Mouse (Mus musculus): ENCODE data around the gene 2810408A11Rik.
A peak's percentile ranks its signal among the peaks of the same experiment; 100 is the strongest.
"Not testable (repeated sequence)": the region's sequence is repeated elsewhere in the genome, so short reads cannot be mapped to it uniquely, and the experiment has no call there.

Gene 2810408A11Rik

GRCm38 (mm10) chr11:69880853-69881603 lies 19.8 kb downstream of the 2810408A11Rik start, which contains the start of gene Kctd11:
Kctd11 (minus strand) TSS chr11:69881406.
- peak; percentile 56 to 65 for DNase-seq (ENCODE audit: low spot score in 2 of 2)

- DNase-seq (ENCODE audit: low spot score in 2 of 2): peak; percentile 37 to 54
Observed at GRCm38 (mm10) chr11:69880506-69880852, 20.3 kb downstream of the 2810408A11Rik start.

DNA sequence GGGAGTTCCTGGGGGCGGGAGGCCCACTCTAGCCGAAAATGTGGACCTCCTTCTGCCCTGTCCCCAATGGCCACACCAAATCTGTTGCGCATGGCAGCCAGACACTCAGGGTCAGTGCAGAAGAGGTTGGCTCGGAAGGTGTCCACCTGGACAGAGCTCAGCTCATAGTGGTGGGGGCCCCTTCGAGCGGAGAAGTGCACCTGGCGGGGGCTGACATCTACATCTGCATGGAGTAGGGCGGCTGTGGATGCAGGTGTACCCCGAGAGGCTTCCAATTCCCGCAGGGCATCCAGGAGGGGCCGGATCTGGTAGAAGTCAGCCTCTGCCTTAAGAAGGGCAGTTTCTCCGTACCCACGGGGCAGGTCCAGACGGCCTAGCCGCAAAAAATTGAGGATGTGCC lies 21.1 kb downstream of the 2810408A11Rik start:
- DNase-seq (ENCODE audit: low spot score in 2 of 2): no peak

DNA sequence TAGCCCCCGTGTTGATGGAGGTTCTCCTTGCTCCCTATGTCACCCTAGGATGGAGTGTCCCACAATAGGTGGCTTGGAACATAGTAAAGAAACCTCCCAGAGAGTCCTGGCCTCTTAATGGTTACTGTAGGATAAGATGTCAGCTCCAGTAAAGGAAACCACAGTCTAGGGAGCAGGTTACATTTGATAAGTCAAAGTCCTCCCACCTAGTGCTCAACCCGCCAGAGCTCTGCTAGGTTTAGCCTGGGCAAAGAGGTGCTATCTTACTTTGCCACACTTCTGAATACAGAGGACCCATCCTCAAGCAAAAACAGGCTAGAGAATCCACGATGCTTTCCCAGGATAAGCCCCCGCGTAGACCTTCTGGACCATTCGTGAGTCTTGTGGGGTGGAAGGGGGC lies 21.8 kb downstream of the 2810408A11Rik start:
- no peak for DNase-seq (ENCODE audit: low spot score in 2 of 2)

DNA sequence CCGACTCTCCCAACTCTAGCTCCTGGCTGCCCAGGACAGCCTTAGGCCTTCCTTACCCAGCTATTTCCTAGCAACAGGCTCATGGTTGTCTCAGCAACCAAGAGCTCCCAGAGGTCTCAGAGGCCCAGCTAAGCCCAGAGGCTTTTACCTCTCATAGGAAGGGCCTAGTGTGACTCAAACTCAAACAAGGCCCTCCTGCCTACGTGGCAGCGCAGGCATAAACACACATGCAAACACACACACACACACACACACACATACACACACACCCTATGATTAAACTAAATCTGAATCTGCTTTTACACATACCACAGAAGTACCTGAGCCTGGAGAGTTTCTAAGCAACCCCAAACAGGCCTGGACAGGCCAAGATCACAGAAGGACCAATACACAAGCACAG lies 22.4 kb downstream of the 2810408A11Rik start:
- DNase-seq (ENCODE audit: low spot score in 2 of 2): no peak

- DNase-seq (ENCODE audit: low spot score in 2 of 2): no peak
Observed at GRCm38 (mm10) chr11:69877878-69878277, 22.9 kb downstream of the 2810408A11Rik start, which contains the start of gene Tmem95. Tmem95 (minus strand) TSS chr11:69878018.

- DNase-seq (ENCODE audit: low spot score in 2 of 2): peak; percentile 71 to 72
Observed at GRCm38 (mm10) chr11:69876867-69877266, 23.9 kb downstream of the 2810408A11Rik start.

DNA sequence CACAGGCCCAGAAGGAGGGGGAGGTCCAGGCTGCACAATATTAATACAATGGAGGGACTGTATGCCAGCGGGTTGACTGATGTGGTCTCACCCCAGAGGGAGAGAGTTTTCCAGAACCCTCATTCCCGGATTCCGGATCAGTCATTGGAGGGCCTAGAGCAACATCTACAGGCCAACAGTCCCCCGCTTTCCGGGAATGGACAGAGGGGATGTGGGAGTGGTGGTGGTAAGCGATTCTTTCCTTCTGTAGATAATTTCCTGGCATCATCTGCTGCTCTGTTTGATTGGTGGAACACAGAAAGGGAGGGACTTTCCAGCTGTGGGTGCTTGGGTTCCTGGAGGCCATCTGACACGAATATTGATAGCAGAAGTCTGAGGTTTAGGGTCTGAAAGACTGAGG lies 24.6 kb downstream of the 2810408A11Rik start:
- DNase-seq (ENCODE audit: low spot score in 2 of 2): peak in 1 of 2 experiments; percentile 22

DNA sequence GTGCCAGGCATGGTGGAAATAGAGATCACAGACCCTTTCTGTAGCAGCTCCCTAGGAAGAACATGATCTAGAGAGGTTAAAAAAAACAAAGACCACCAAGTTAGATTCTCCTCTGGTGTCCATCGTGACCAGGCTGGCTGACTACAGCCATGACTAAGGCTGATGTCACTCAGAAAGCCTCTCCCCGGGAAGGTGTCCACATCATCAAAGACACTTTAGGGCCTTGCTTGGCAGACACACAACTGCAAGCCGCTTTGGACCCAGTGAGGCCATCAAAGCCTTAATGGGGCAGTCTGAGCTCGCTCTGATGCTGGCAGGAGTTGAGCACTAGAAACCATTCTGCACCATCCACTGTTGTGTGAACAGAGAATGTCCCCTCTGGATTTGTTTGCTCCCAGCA lies 28.3 kb downstream of the 2810408A11Rik start:
- no peak for DNase-seq (ENCODE audit: low spot score in 2 of 2)

- no peak for DNase-seq (ENCODE audit: low spot score in 2 of 2)
Observed at GRCm38 (mm10) chr11:69871822-69872221, 29.0 kb downstream of the 2810408A11Rik start.

GRCm38 (mm10) chr11:69870289-69871069 lies 30.3 kb downstream of the 2810408A11Rik start:
- no peak for DNase-seq (ENCODE audit: low spot score in 2 of 2)

- no peak for DNase-seq (ENCODE audit: low spot score in 2 of 2)
Observed at GRCm38 (mm10) chr11:69867335-69867734, 33.5 kb downstream of the 2810408A11Rik start.

DNA sequence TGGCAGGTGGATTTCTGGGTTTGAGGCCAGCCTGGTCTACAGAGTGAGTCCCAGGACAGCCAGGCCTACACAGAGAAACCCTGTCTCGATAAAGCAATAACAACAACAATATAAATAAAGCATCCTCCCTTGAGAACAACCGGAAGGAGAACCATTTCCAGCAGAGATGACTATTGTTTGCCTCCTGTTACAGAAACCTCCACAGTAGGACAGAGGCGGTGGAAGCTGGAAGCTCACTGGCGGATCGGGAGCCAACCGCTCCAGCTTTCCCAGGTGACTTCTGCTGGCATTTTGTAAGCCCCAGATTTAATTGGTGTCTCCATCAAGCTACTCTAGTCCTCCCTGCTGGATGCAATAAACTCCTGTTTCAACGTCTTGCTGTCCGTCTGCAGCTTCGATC lies 35.2 kb downstream of the 2810408A11Rik start:
- DNase-seq (ENCODE audit: low spot score in 2 of 2): no peak

GRCm38 (mm10) chr11:69864138-69864860 lies 36.5 kb downstream of the 2810408A11Rik start:
- no peak for DNase-seq (ENCODE audit: low spot score in 2 of 2)

- DNase-seq (ENCODE audit: low spot score in 2 of 2): not testable (repeated sequence)
Observed at GRCm38 (mm10) chr11:69863729-69864128, 37.1 kb downstream of the 2810408A11Rik start.

DNA sequence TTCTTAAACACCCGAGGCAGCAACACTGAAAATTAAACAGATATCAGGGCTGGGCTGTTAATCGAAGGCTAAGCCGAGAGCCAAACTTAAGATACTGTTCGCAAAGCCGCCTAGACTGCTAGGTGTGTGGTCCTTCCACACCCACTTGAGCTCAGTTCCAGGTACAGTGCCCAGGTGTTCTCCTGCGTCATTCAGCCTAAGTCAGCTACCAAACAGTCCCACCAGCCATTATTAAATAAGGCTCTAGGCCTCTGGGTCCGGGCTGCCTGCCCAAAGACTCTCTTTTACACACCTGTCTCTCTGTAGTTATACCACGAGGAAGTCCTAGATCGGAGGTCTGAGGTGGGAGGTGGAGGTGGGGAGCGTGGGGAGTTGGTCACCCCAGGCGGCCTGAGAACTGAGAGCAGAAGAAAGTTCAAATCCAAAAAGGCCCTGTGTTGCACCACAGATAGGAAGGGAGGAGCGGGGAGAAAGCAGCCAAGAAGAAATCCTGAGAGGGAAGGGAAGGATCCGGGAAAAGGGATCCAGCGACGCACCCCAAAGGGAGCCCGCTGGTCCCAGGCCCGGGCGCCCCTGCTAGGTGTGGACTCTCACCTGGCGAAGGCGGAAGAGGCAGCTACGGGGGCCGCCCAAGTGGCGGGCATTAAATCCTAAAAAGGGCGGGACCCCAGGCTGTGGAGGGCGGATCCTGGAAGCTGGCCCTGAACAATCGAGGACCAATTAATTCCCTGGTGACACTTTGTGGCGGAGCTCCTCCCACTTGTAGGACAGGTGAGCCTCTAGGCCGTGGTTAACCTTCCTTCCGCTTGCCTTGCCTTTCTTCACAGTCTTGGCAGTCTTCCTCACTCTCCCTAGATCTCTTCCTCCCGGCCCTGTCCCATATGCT lies 42.4 kb downstream of the 2810408A11Rik start, which contains the start of gene Tnk1:
Tnk1 (minus strand) TSS at position 618 of the 886 bp plus-strand sequence.
- DNase-seq (ENCODE audit: low spot score in 2 of 2): no peak

- DNase-seq (ENCODE audit: low spot score in 2 of 2): no peak
Observed at GRCm38 (mm10) chr11:69855347-69855746, 45.4 kb downstream of the 2810408A11Rik start.

DNA sequence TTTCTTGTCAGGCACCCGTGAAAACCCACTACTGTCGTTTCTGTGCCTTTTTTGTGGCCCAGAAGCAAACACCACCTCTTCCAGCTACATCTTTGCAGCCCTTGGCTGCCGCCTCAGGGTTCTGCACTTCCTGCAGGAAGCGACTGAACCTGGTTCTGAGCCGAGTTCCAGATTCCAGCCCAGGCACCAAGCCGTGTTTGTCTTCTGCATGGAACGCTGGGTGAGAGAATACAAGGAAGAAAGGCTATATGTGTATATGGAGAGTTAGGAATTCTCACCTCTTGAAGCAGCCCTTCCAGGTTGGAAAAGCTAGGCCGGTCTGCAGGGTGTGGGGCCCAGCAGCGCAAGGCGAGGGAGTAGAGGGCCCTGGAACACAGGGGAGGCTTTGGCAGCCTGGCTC lies 46.1 kb downstream of the 2810408A11Rik start:
- no peak for DNase-seq (ENCODE audit: low spot score in 2 of 2)

GRCm38 (mm10) chr11:69853994-69854393 lies 46.8 kb downstream of the 2810408A11Rik start:
- no peak for DNase-seq (ENCODE audit: low spot score in 2 of 2)

GRCm38 (mm10) chr11:69850754-69851153 lies 50.0 kb downstream of the 2810408A11Rik start:
- DNase-seq (ENCODE audit: low spot score in 2 of 2): no peak

DNA sequence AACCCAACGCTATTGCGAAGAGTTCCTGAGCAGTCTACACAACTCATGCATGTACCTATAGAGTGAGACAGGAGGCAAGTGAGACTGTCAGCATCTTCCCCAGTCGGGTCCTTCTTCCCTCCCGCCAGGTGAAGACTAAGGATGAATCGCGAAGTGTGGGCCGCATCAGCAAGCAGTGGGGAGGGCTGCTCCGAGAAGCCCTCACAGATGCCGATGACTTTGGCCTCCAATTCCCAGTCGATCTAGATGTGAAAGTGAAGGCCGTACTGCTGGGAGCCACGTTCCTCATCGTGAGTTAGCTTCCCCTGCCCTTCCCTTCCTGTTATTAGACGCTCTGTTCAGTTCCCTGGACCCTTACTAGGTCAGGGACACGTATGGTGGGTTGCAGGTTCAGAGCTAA lies 50.9 kb downstream of the 2810408A11Rik start:
- DNase-seq (ENCODE audit: low spot score in 2 of 2): no peak
